Mouse (Mus musculus) c-Kit-negative CD71-positive TER-119-positive erythroid progenitor cells, embryonic 14.5 days (primary cell): Measurements from ENCODE around the gene Hist1h4c.
"Not testable (repeated sequence)": the region's sequence is repeated elsewhere in the genome, so short reads cannot be mapped to it uniquely, and the experiment has no call there.

ENCODE experiments used
- DNase-seq: peaks from one replicate; pipeline ENCODE4 v3.0.0-alpha.2; 2013; ENCODE audit warnings: low read depth, low spot score

The Hist1h4c gene

DNA sequence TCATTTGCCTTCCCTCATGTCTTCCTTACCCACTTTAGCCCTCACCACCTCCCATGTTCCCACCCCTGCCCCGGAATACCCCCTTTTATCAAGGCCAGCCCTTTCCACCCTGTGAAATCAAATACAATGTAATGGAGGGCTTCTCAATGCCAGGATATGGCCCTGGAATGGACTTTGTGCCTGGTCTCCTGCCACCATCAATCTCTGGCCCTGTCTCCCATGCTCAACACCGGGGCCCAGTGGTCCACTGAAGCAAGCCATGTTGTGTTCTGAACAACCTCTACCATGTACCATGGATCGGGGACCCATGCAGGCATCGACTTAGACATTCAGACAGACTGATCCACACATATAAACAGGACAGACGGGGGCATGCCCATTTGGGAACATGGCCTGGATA is 31.5 kb upstream of the Hist1h4c start:
- no peak for DNase-seq

DNA sequence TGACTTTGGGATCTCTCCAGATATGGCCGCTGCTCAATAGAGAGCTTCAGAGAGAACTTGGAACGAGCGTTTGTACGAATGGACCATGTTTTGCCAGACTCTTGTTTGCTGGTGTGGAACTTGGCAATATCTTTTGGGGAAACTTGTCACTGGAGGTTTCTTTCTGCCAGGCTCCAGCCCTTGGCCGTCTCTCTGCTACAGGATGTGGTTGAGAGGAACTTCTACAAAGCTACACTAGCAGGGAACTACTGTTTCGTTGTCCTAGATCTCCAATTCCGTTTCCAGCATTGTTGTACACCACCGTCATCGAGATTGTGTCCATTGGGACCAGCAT is 30.9 kb upstream of the Hist1h4c start:
- DNase-seq = no peak

DNA sequence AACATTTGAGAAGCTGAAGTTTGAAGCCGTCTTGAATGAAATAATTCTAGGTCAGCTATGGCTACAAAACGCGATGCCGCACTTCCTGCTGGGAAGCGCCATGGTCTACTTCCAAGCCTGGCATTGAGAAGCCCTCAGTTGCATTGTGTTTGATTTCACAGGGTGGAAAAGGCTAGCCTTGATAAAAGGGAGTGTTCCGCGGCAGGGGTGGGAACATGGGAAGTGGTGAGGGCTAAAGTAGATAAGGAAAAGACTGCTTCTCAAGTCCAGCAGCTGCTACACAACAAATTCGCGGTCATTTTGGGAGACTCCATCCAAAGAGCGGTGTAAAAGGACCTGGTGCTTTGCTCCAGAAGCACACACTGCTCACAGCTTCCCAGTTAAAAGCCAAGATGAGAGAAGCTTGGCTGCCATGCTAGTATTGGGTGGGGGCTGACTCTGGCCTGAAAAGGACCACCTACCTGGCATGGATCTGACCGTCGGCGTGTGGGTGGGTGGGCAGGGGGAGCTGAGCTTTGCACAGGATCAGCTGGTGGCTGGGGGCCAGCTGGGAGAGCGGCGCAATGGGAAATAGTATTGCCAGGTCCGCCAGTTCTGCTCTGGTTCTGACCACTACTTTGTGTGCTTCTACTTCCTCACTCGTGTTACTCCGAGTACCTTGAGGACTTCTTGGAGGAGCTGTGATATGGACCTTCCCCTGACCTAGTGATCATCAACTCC is 30.4 kb upstream of the Hist1h4c start:
- DNase-seq = no peak

- DNase-seq = no peak
Observed at GRCm38 (mm10) chr13:23725213-23725612, 27.0 kb upstream of the Hist1h4c start.

DNA sequence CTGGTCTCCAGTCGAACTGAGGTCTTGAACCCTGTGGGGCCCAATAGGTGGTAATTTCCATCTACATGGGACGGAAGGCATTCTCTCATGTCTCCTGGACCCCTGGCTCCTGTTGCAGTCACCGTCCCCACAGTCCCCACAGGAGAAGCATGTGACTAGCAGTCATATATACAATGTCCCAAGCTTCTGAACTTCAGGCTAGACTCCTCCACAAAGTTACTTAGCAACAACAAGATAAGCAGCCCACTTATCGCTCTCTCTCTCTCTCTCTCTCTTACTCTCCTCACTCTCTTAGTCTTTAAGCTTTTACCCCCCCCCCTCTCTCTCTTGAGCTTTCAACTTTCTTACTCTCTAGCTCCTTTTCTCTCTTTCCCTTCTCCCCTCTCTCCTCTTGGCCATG is 26.0 kb upstream of the Hist1h4c start:
- DNase-seq = no peak

- not testable (repeated sequence) for DNase-seq
Observed at GRCm38 (mm10) chr13:23717593-23718245, 19.5 kb upstream of the Hist1h4c start.

GRCm38 (mm10) chr13:23717176-23717575 is 18.9 kb upstream of the Hist1h4c start:
- DNase-seq = no peak

- DNase-seq = no peak
Observed at GRCm38 (mm10) chr13:23716261-23717042, 18.2 kb upstream of the Hist1h4c start.

DNA sequence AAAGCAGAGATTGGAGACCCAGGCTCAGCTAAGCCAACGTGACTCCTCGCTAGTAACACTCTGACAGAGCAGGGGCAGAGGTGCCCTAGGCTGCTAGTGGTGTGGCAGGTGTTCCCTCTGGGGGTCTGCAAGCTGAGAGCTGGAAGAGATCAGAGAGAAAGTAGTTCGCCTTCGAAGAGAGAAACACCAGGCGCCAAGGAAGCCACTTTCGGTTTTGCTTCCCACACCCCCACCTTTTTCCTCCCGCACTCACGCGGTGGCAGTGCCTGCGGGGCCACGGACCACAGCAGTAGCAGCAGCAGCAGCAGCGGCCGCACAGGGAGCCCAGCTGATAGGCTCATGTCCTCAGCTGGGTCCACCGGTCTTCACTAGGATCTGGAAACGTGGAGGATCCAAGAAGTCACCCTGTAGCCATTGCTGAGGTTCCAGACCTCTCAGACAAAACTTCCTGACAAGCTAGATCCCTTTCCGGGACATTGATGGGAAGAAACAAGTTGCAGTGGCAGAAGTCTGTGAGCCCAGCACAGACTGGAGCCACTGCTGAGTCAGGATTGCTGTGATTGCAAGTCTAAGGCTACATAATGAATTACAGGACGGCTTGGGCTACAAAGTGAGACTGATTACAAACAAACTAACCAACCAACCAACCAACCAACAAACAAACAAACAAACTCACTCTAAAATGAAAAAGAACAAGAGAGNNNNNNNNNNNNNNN is 12.3 kb upstream of the Hist1h4c start, which contains the start of gene Hfe:
Hfe (minus strand) TSS at position 481 of the 716 bp plus-strand sequence.
- no peak for DNase-seq

GRCm38 (mm10) chr13:23709714-23710373 is 11.6 kb upstream of the Hist1h4c start:
- no peak for DNase-seq

DNA sequence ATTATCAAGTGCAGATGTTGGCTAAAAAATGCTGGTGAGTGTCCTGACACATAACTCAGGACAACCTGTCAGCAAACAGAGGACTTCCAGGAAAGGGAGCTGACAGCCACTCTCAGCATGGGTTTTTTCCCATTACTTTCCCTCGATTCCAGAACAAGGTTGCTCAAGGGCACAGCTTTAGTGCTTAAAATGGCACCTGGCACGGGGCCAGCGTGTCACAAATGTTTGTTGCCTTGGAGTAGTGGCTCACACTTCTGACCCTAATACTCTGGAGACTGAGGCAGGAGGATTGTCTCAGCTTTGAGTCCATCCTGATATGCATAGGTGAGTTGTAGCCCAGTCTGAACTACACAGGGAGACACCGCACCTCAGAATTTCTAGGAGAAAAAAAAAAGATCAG is 10.4 kb upstream of the Hist1h4c start:
- DNase-seq = no peak

DNA sequence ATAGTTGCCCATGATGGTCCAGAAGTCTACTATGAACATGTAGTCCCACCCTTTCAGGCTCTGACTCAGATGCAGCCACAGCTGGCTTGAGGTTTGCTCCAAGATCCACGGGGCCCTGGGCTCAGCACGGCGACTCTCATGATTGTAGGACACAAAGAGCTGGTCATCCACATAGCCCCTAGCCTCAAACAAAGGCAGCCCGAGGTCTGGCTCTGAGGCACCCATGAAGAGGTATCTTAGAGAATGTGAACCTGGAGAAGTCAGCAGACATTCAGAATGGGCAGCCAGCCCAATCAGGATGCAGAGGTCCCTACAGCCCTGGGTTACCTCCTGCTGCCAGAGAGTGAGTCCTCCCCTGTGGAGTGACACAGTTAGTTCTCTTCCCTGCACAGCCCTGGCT is 9.8 kb upstream of the Hist1h4c start:
- no peak for DNase-seq

DNA sequence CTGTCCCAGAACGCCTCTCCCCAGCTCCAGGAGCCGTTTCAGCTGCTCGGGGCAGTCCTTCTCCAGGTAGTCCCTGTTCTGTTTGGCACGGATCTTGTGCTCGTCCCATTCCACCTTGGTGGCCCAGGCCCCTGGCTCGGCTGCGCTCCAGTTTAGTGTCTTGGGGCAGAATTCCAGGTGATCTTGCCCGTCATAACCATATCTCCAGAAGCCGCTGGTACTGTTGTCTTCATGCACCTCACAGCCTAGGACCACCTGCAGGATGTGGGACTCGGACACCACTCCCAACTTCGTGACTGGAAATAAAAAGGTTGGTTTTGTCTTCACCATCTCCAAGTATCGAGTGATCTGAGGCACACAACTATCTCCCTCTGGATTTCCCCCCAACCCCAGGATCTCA is 8.5 kb upstream of the Hist1h4c start:
- DNase-seq = no peak

GRCm38 (mm10) chr13:23705751-23706356 is 7.6 kb upstream of the Hist1h4c start:
- no peak for DNase-seq

DNA sequence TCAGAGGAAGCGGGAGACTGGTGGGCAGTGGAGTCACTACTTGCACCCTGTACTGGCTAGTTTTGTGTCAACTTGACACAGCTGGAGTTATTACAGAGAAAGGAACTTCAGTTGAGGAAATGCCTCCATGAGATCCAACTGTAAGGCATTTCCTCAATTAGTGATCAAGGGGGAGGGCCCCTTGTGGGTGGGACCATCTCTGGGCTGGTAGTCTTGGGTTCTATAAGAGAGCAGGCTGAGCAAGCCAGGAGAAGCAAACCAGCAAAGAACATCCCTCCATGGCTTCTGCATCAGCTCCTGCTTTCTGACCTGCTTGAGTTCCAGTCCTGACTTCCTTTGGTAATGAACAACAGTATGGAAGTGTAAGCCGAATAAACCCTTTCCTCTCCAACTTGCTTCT is 4.5 kb upstream of the Hist1h4c start:
- DNase-seq = not testable (repeated sequence)

DNA sequence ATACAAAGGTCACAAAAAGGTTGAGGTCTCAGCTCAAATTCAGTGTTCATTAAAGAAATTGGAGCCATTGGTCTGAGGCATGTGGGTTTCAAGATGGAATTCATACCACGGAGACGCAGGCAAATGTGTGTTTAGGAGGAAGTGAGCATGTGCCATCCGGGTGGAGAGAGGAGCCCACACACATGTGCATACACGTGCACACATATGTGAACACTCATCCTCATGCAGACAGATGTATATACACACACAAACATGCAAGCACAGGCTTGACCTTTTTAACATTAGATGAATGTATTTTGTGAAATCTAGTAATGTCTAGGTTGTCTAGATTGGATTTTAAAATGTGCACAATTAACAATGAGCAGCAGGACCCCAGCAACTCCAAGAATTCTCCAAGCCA is 4.0 kb upstream of the Hist1h4c start:
- DNase-seq = no peak

GRCm38 (mm10) chr13:23700786-23701520 is 2.7 kb upstream of the Hist1h4c start:
- peak; percentile 74 for DNase-seq

GRCm38 (mm10) chr13:23699767-23700166 is 1.5 kb upstream of the Hist1h4c start:
- DNase-seq = no peak

- DNase-seq = no peak
Observed at GRCm38 (mm10) chr13:23698996-23699395, 742 bp upstream of the Hist1h4c start.
